Mouse (Mus musculus) CH12.LX (cell line): ENCODE measurements around the gene Muc4.

ENCODE experiments used
- CHD2 ChIP-seq: IDR thresholded peaks from 2 replicates; pipeline ENCODE4 v1.6.1; 2011; ENCODE audit warnings: low read length, improper control_type of control experiment
- CTCF ChIP-seq, 2 experiments: IDR thresholded peaks in 1 of 2; conservative IDR thresholded peaks in 1 of 2; 2 replicates each; pipeline ENCODE4 v1.5.1; 2011 to 2012; ENCODE audit warnings: low read depth in 2 of 2, low read length in 2 of 2, improper control_type of control experiment in 1 of 2, inconsistent platforms in 1 of 2, mild to moderate bottlenecking in 1 of 2, moderate library complexity in 1 of 2
- E2F4 ChIP-seq: IDR thresholded peaks from 2 replicates; pipeline ENCODE4 v1.6.1; 2011; ENCODE audit warnings: low read depth, low read length, improper control_type of control experiment; ENCODE audit not compliant: insufficient replicate concordance
- EP300 ChIP-seq: IDR thresholded peaks from 2 replicates; pipeline ENCODE4 v1.6.1; 2011; ENCODE audit warnings: low read length, improper control_type of control experiment
- GABPA ChIP-seq: IDR thresholded peaks from 2 replicates; pipeline ENCODE4 v1.6.1; 2012; ENCODE audit warnings: low read depth, low read length, improper control_type of control experiment, inconsistent platforms; ENCODE audit not compliant: insufficient replicate concordance
- MAFK ChIP-seq: IDR thresholded peaks from 2 replicates; pipeline ENCODE4 v1.6.1; 2011; ENCODE audit warnings: low read length, improper control_type of control experiment; ENCODE audit not compliant: insufficient replicate concordance
- MAX ChIP-seq: IDR thresholded peaks from 2 replicates; pipeline ENCODE4 v1.6.1; 2011; ENCODE audit warnings: low read length, improper control_type of control experiment
- MEF2A ChIP-seq: IDR thresholded peaks from 2 replicates; pipeline ENCODE4 v1.6.1; 2014; ENCODE audit warnings: low read depth, mild to moderate bottlenecking, inconsistent platforms, low read length, improper control_type of control experiment, borderline replicate concordance
- POLR2A ChIP-seq: IDR thresholded peaks from 2 replicates; pipeline ENCODE4 v1.6.1; 2011; ENCODE audit warnings: low read depth, mild to moderate bottlenecking, improper control_type of control experiment, low read length
- SMC3 ChIP-seq: IDR thresholded peaks from 2 replicates; pipeline ENCODE4 v1.6.1; 2011; ENCODE audit warnings: low read depth, low read length, improper control_type of control experiment
- TCF12 ChIP-seq: IDR thresholded peaks from 2 replicates; pipeline ENCODE4 v1.6.1; 2014; ENCODE audit warnings: low read depth, mild to moderate bottlenecking, inconsistent platforms, low read length, improper control_type of control experiment
- USF1 ChIP-seq: IDR thresholded peaks from 2 replicates; pipeline ENCODE4 v1.6.1; 2014; ENCODE audit warnings: low read depth, mild to moderate bottlenecking, inconsistent platforms, low read length, improper control_type of control experiment

- TF ChIP-seq MAX (no peak), EP300 (no peak), CTCF (conservative IDR thresholded peaks at IDR 0.05 in 1 of 2, IDR thresholded peaks at IDR 0.05 in 1 of 2; ENCODE audit: low read depth in 2 of 2, low read length in 2 of 2) (no peak), POLR2A (no peak), E2F4 (no peak), CHD2 (no peak), MEF2A (no peak), USF1 (no peak), TCF12 (no peak), GABPA (no peak), MAFK (no peak), SMC3 (no peak)
Measured at GRCm38 (mm10) chr16:32829104-32829503, 93.4 kb downstream of the Muc4 start.
